Mouse (Mus musculus) brown adipose tissue, adult 24 weeks (tissue): ENCODE data around the gene Tubb3. TPM values are rescaled to one million over a fixed set of nuclear protein-coding genes. Genes with fewer than 3 reads are reported as not detected.
"Not testable (repeated sequence)": the region's sequence is repeated elsewhere in the genome, so short reads cannot be mapped to it uniquely, and the experiment has no call there.

ENCODE experiments used
- H3K27ac ChIP-seq: fragments of 200-500 bp; replicated peaks from 2 replicates; pipeline ENCODE4 v1.5.1; 2012; ENCODE audit warnings: low read depth, mild to moderate bottlenecking, low read length
- H3K4me1 ChIP-seq: fragments of 200-500 bp; 2 replicates; pipeline ENCODE4 v1.6.1; 2012; ENCODE audit warnings: low read length, mixed read lengths; ENCODE audit not compliant: control insufficient read depth, insufficient read depth, insufficient read length
- H3K4me3 ChIP-seq: fragments of 200-500 bp; 2 replicates; pipeline ENCODE4 v1.5.1; 2012; ENCODE audit warnings: low read depth, mild to moderate bottlenecking, low read length, moderate library complexity; ENCODE audit not compliant: insufficient read depth
- polyA plus RNA-seq: library from polyadenylated mRNA; stranded (reverse); fragments of >200 nt; gene quantifications from 2 replicates; pipeline ENCODE4 v1.2.4, GENCODE M21; 2012; ENCODE audit not compliant: missing spikeins, insufficient read depth, insufficient read length

The Tubb3 gene
- polyA plus RNA-seq, 1 experiment, result 0.75 TPM

DNA sequence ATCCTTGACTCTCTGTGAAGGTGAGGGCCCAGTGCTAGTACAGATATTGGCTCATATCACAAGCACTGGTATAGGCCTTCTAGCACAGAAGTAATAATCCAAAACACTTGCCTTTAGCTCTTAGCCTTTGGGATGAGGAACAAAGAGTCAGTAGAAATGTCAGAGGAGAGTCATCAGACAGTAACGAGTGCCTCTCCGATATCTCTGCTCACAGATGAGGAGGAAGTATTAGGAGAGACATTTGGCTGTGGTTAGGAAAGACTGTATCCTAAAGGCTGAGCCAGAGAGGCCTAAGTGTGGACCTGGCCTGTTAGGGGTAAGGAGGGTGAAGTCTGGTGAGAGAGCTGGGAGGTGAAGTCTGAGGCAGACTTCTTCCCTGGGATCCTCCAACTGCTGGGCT is 30.6 kb downstream of the Tubb3 start:
- H3K4me3 ChIP-seq, result no peak overlapping the region
- peaks cover 5% of the 10 kb centered on the region; the same call in 1 of the 2 replicates for H3K4me1 ChIP-seq
- no peak overlapping the region for H3K27ac ChIP-seq

DNA sequence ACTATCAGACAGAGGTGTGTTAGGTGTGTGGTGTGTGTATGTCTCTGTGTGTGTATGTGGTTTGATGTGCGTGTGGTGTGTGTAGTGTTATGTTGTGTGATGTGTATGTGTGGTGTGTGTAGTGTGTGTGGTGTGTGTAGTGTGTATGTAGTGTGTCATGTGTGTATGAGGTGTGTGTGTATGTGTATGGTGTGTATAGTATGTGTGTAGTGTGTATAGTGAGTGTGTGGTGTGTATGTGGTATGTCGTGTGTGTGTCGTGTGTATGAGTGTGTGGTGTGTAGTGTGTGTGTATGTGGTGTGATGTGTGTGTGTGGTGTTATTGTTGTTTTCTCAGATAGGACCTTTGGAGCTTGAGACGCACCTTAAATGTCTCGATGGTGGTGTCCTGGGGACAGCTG is 31.1 kb downstream of the Tubb3 start:
- no peak overlapping the region for H3K4me3 ChIP-seq
- H3K27ac ChIP-seq, result no peak overlapping the region
- peaks cover 5% of the 10 kb centered on the region; the same call in 1 of the 2 replicates for H3K4me1 ChIP-seq

DNA sequence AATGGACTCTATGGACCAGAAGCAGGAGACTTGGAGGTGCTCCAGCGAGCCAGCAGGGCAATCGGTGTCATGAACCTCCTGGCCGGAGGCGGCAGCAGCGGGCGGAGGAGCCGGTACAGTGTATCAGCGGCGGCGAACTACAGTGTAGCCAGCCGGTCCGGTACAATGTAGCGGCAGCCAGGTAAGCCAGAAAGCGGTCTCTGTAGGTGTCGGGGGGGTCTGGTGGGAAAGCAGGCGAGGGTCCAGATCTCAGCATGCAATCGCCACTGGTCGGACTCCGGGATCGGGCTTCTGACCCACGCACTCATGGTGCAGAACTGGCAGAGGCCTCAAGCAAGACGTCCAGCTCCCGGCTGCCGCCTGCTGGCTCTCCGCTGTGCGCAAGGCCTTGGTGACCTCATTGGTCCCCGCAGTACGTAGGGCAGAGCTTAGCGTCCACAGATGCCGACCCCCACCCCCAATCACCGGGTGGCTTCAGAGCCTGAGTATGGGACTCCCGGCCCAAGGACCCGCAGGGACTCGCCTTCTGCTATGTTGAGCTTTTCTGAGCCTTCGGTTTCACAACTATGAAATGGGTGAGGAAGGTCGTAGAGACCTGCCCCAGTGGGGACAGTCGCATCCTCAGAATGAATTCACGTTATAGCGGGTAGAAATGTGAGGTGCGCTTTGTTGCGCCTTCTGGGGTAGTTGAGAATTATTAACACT is 31.8 kb downstream of the Tubb3 start:
- peak overlapping the region; percentile 90 for H3K4me3 ChIP-seq
- H3K27ac ChIP-seq, result peak overlapping the region; percentile 74
- H3K4me1 ChIP-seq, result peaks cover 5% of the 10 kb centered on the region; the same call in 1 of the 2 replicates

DNA sequence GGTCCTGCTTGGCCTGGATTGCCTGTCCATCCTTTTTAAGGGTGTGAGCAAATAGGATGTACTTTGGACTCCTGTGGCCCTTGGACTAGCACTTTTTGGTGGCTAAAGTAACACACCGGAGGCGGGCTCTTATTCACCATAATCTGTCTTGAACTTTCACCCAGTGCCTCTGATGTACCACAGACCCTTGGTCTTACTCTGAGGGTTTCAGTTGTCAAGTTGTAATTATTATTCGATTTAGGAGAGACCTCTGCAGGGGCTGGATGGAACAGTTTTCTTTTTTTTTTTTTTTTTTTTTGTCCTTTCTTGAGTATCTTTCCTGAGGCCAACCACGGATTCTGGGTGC is 32.3 kb downstream of the Tubb3 start:
- Histone ChIP-seq H3K4me1 (peaks cover 5% of the 10 kb centered on the region; the same call in 1 of the 2 replicates), H3K4me3 (peak overlapping the region; percentile 90), H3K27ac (no peak overlapping the region)

DNA sequence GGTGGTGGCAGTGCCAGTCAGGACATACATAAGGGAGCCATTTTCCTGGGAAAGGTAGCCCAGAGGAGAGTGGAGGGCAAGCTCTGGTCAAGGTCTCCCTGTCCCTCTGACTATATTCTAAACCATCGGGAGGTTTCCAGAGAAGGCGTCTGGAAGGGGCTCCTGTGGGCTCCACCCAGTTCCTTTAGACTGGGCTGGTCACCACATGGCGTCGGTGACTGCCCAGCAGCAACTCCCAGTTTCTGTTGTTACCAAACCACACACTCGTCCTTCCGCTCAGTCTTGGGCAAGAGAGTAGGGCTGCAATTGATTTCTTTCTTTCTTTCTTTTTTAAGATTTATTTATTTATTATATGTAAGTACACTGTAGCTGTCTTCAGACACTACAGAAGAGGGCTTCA is 32.9 kb downstream of the Tubb3 start:
- H3K4me1 ChIP-seq, result peaks cover 5% of the 10 kb centered on the region; the same call in 1 of the 2 replicates
- no peak overlapping the region for H3K27ac ChIP-seq
- no peak overlapping the region; the same call in 1 of the 2 replicates for H3K4me3 ChIP-seq

DNA sequence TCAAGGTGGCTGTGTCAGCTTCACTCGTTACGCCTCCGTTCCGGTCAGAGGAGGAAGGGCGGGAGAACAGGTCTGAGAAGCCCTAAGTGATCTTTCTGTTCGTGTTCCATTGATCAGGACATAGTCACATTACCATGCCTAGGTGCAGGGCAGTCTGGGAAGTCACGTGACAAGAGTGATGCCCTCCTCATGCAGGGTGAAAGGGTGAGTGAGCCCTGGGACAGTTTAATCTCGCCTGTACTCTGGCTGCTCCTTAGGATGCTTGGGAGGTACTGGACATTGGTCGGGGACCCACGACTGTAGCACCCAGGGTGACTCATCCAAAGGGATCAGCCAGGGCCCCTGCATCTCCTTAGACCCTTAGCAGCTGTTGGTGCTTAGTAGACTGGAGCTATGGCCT is 34.8 kb downstream of the Tubb3 start:
- H3K4me1 ChIP-seq, result peaks cover 5% of the 10 kb centered on the region; the same call in 1 of the 2 replicates
- H3K27ac ChIP-seq, result no peak overlapping the region
- no peak overlapping the region for H3K4me3 ChIP-seq

DNA sequence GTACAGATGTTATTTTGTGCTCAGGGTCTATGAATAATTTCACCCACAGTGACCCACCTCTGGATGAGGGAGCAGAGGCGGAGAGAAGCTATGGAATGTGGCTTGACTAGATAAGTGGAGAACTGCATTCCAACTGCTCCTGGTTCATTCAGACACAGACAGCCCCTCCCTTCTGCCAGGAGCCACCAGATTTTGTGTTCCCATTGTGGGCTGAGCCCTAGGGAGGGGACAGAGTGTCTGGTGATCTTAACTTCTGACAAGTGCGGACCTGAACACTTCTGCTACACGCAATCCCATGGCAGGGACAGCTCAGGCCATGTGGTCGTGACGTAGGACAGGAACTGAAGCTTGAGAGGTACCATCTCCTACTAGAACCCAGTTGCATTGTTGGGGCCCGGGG is 35.6 kb downstream of the Tubb3 start:
- peaks cover 5% of the 10 kb centered on the region; the same call in 1 of the 2 replicates for H3K4me1 ChIP-seq
- no peak overlapping the region for H3K27ac ChIP-seq
- no peak overlapping the region for H3K4me3 ChIP-seq

DNA sequence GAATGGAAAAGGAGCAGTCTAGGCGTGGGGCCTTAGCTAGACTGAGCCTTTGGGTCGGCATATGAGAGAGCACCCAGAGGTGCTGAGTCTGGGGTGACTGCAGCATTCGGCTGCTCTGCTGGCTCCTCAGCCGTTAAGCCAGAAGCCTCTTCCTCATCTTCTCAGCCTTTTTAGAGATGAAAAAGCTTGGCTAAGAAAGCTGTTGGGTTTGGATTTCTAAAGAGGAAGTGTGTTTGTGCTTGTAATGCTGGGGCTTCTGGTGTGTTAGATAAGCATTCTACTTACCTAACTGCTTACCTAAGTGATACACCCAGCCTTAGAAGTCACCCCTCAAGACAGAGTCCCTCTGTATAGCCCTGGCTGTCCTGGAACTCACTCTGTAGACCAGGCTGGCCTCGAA is 39.6 kb downstream of the Tubb3 start:
- no peaks in the 10 kb centered on the region for H3K4me1 ChIP-seq

DNA sequence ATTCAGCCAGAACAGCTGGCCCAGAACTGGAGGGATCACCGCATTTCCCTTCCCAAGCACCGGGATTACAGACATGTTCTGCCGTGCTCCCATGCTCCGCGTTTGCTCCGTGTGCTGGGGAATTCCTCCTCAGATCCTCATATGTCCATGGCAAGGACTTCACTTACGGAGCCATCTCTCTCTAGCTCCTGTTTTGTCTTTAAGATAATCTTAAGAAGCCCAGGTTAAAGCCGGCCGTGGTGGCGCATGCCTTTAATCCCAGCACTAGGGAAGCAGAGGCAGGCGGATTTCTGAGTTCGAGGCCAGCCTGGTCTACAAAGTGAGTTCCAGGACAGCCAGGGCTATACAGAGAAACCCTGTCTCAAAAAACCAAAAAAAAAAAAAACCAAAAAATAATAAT is 40.5 kb downstream of the Tubb3 start:
- H3K4me1 ChIP-seq, H3K27ac ChIP-seq, H3K4me3 ChIP-seq: not testable (repeated sequence)

More for the DNA sequence above, 39.6 kb downstream of the Tubb3 start:
- no peak overlapping the region for H3K4me3 ChIP-seq
- no peak overlapping the region for H3K27ac ChIP-seq

DNA sequence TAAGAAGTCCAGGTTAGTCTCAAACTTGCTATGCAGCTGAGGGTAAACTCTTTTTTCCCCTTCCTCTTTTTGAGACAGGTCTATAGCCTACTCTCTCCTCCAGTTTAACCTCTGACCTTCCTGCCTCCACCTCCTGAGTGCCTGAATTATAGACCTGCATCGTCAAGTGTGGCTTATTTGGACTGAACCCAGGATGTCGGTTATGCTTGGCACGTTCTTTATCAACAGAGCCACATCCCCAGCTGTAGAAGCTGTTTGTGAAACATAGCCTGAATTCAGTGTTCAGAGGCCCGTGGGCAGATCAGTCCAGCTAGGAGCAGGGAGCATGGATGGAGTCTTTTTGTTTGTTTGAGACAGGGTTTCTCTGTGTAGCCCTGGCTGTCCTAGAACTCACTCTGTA is 40.9 kb downstream of the Tubb3 start:
- Histone ChIP-seq H3K4me3 (no peak overlapping the region), H3K27ac (no peak overlapping the region), H3K4me1 (no peaks in the 10 kb centered on the region)

DNA sequence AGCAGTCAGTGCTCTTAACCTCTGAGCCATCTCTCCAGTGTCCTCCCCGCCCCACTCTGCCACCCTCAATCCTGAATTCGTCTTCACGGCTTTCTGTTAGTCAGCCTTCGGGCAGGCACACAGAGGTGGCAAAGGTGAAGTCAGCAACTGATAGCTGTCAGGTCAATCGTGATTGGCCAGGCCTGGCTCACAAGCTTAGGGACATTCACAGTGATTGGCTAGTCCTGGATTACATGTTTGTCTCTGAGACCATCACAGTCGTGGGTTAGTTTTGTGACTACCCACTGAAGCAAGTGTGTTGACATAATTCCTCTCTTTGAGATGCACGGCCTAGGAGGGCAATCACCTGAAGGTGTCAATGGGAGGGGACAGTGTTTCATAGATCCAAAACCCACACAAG is 42.1 kb downstream of the Tubb3 start:
- Histone ChIP-seq H3K4me1 (no peaks in the 10 kb centered on the region), H3K27ac (no peak overlapping the region), H3K4me3 (no peak overlapping the region)

DNA sequence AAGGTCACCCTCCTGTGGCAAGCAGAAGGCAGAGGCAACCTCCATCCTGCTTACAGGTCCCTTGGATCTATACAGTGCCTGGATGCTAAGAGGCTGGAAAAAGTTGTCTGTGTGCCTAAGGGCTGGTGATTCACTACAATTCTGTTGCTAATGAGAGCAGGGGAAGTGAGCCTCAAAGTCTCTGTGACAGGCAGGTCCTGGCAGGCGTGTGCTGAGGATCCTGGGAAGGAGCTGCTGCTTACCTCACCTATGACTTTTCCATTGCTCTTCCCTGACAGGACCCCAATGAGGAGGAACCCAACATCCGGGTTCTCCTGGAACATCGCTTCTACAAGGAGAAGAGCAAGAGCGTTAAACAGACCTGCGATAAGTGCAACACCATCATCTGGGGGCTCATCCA is 42.7 kb downstream of the Tubb3 start:
- Histone ChIP-seq H3K27ac (no peak overlapping the region), H3K4me3 (no peak overlapping the region), H3K4me1 (no peaks in the 10 kb centered on the region)

DNA sequence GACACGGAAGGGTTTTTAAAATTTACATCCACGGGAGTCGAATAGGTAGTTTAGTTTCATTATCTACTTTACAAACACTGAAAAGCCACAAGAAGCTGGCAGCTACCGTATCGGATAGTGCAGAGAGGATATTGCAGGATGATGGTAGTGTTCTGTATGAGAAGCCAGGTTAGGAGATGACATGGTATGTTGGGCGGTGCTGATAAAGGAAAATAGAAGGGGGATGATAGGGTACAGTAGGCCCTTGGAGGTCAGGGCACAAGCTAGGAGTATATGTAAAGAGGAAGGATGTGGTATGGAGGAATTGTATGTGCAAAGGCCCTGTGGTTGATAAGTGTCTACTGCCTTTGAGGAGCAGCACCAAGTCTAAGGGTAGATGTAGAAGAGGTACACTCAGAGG is 43.3 kb downstream of the Tubb3 start:
- Histone ChIP-seq H3K27ac (no peak overlapping the region), H3K4me3 (no peak overlapping the region), H3K4me1 (no peaks in the 10 kb centered on the region)

DNA sequence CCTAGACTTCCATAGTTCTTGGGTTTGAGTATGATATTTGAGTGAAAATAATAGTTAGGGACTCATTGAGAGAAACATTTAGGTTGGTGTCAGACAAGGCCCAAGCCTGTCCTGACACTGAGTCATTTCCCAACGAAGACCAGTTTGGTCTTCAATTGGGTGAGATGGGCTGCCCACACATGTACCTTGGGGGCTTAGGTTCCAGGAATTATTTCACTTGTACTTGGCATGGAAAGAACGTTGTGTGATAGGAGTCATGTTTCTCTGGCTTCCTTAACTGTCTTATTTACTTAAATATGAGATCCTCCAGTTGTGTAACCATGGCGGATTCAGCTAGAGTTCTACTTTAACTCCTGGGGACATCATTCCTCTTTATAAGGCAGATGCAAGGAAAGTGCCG is 52.4 kb downstream of the Tubb3 start:
- no peak overlapping the region for H3K4me3 ChIP-seq
- H3K4me1 ChIP-seq, result no peaks in the 10 kb centered on the region
- no peak overlapping the region for H3K27ac ChIP-seq

DNA sequence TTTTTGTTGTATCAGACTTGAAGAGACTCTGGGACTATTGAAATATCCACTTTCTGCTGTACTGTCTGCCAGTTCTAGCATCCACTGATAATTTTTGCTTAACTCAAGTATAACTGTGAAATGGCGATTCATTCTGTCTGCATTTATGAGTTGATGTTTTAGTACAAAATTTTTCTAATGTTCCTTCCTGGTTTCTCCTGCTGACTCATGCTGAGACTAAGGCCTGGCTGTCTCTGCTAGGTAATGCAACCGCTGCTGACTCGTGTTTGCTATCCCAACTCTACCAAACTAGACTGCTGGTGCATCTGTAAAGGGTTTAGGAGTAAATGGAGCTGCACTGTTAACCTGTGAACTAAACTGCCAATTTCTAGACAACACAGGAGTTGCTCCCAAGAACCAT is 56.3 kb downstream of the Tubb3 start:
- Histone ChIP-seq H3K27ac (no peak overlapping the region), H3K4me3 (no peak overlapping the region), H3K4me1 (no peaks in the 10 kb centered on the region)
